Mouse (Mus musculus): ENCODE measurements around the gene Gm20547.

Gene Gm20547

DNA sequence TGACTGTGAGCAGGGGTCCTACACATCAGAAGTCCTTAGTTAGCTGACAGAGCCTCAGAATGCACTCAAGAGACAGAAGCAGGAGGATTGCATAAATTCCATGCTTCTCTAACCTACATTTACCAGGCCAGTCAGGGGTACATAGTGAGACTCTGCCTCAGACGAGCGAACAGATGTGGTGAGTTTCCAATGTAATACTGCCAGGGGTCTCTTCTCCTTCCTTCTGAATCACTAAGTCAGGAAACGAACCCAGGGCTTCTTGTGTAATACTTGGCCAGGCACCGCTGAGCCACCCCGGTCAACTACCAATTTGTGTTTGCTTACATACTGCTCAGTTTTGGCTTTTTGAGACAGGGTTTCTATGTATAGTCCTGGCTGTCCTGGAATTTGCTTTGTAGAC is 6.1 kb upstream of the Gm20547 start:
- Histone ChIP-seq H3K36me3 (ENCODE audit: control insufficient read depth, insufficient read depth, low read length, poor library complexity, severe bottlenecking) (no peaks in the 10 kb centered on the region), H3K27me3 (ENCODE audit: control insufficient read depth, insufficient read depth, low read length, poor library complexity, severe bottlenecking) (no peaks in the 10 kb centered on the region)
- no peak for DNase-seq (ENCODE audit: low read depth, low spot score)

DNA sequence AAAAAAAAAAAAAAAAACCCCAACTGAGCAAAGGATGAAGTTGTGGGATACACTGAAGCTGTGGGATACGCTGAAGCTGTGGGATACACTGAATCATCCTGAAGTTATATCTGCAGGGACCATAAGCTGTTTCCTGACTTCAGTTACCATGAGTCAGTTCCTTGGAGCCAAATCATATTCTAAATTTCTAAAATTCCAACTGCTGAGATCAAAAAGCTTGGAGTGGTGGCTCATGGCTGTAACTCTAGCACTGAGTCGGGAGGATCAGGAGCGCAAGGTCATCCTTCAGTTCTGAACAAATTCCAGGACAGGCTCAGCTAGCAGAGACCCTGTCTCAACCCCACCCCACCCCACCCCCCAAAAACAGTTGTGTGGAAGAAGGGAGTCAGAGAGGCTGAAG is 3.8 kb upstream of the Gm20547 start:
- H3K27me3 ChIP-seq (ENCODE audit: control insufficient read depth, insufficient read depth, low read length, poor library complexity, severe bottlenecking), result no peaks in the 10 kb centered on the region
- H3K36me3 ChIP-seq (ENCODE audit: control insufficient read depth, insufficient read depth, low read length, poor library complexity, severe bottlenecking), result no peaks in the 10 kb centered on the region

DNA sequence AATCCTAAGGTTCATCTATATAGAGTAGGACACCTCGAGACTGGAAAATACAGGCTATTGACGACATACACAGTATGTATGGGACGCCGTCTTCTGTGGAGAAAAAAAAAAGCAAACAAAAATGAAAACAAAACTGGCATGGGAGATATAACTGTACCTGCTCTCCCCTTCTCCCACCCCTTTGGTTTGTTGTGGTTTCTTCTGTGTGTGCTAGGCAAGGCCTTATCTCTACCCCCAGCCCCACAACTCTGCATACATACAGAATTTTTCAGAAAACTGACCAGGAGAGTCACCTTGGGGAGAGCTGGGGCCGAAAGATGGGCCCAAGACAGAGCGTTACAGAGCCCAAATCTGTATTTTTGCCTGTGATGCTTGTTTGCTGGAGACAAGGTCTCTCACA is 2.9 kb upstream of the Gm20547 start:
- Histone ChIP-seq H3K36me3 (ENCODE audit: control insufficient read depth, insufficient read depth, low read length, poor library complexity, severe bottlenecking) (no peaks in the 10 kb centered on the region), H3K27me3 (ENCODE audit: control insufficient read depth, insufficient read depth, low read length, poor library complexity, severe bottlenecking) (no peaks in the 10 kb centered on the region)
- DNase-seq (ENCODE audit: low read depth, low spot score), result no peak

More for the DNA sequence above, 3.8 kb upstream of the Gm20547 start:
- no peak for DNase-seq (ENCODE audit: low read depth, low spot score)

DNA sequence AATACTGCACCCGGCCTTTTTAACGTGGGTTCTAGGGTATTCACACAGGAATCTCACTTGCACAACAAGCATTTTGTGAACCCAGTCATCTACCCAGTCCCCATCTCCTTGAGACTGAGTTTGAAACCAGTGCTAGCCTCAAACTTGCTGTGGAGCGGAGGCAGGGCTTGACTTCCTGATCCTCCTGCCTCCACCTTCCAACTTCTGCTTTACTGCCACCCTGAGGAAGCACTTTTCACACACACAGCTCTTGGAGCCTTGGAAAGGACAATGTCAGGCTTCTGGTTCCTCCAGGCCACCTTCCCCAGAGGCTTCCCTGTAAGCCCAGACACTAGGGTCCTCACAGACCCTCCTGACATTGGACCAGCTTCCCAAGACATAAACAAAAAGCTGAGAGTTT is 1.5 kb upstream of the Gm20547 start:
- no peak for DNase-seq (ENCODE audit: low read depth, low spot score)
- no peaks in the 10 kb centered on the region for H3K27me3 ChIP-seq (ENCODE audit: control insufficient read depth, insufficient read depth, low read length, poor library complexity, severe bottlenecking)
- H3K36me3 ChIP-seq (ENCODE audit: control insufficient read depth, insufficient read depth, low read length, poor library complexity, severe bottlenecking), result no peaks in the 10 kb centered on the region

DNA sequence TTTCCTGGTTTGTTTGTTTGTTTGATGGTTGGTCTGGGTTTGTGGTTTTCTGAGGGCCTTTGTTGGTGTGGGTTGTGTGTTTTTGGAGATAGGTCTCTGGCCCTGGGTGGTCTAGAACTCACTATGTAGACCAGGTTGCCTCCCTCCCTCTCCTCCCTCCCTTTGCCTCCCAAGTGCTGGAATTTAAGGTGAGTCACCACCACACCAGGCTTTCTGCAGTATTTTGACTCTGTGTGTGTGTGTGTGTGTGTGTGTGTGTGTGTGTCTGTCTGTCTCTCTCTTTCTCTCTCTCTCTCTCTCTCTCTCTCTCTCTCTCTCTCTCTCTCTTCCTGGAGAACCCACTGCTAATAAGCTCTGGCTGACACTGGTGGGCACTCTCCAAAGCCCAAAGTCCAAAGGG is 676 bp downstream of the Gm20547 start:
- DNase-seq (ENCODE audit: low read depth, low spot score), result no peak
- Histone ChIP-seq H3K27me3 (ENCODE audit: control insufficient read depth, insufficient read depth, low read length, poor library complexity, severe bottlenecking) (no peaks in the 10 kb centered on the region), H3K36me3 (ENCODE audit: control insufficient read depth, insufficient read depth, low read length, poor library complexity, severe bottlenecking) (no peaks in the 10 kb centered on the region)

DNA sequence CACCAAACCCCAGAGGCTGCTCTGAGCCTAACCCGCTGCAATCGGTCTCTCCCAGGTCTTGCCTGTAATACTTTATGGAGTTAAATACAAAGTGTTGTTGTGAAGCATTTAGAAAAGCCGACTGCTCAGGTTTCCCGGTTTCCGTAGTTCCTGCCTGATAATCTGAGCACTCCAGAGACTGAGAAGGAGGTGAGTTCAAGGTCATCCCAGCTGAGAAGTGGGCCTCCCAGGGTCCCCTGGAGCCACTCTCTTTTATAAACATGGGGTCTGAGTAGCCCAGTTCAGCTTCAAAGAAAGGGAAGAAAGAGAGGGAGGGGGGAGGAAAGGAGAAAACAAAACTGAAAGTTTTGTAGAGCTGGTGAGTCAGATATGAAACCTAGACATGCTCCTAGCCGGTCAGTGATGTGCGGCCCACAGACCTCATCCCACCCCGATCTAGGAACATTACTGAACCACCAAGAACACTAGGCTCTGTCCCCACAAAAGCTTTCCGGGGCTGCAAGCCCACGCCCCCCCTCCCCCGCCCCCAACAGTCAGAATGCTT is 2.4 kb downstream of the Gm20547 start, which contains the start of gene Zbtb12:
Zbtb12 (plus strand) TSS at position 148 of the 544 bp plus-strand sequence.
- Histone ChIP-seq H3K36me3 (ENCODE audit: control insufficient read depth, insufficient read depth, low read length, poor library complexity, severe bottlenecking) (no peaks in the 10 kb centered on the region), H3K27me3 (ENCODE audit: control insufficient read depth, insufficient read depth, low read length, poor library complexity, severe bottlenecking) (no peaks in the 10 kb centered on the region)
- peak; percentile 30 for DNase-seq (ENCODE audit: low read depth, low spot score)

DNA sequence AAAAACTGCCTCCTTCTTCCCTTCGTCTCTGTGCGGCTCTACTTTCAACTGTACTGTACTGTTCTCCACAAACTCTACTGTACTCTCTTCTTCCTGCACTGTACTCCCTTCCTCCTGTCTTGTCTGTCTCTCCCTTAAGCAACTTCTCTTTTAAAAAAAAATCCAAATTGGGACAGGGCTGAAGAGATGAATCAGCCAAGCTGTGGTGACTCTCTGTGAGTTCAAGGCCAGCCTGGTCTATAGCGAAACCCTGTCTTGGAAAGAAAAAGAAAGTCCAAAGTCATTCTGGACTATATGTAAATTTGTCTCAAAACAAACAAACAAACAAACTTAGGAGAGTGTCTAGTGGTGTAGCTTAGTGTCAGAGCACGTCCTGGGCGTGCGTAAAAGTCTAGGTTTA is 7.5 kb downstream of the Gm20547 start:
- no peak for DNase-seq (ENCODE audit: low read depth, low spot score)
- Histone ChIP-seq H3K36me3 (ENCODE audit: control insufficient read depth, insufficient read depth, low read length, poor library complexity, severe bottlenecking) (no peaks in the 10 kb centered on the region), H3K27me3 (ENCODE audit: control insufficient read depth, insufficient read depth, low read length, poor library complexity, severe bottlenecking) (no peaks in the 10 kb centered on the region)

DNA sequence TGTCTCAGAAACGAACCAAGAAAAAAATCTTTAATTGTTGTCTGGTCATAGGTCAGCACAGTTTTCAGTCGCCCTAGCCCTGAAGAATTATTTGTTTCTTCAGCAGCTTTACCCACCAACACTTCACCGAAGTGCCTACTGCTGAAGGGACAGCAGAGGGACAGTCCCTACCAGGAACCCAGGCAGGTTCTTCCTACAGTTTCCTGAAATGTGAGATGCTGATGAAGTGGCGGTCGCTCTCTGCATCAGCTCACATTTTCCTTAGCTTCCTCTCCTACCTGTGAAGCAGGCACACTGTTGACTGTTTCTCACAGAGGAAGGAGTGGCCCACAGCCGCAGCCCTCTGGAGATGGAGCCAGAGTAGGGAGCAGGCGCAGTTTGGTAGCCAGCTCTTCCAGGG is 15.9 kb downstream of the Gm20547 start:
- Histone ChIP-seq H3K27me3 (ENCODE audit: control insufficient read depth, insufficient read depth, low read length, poor library complexity, severe bottlenecking) (no peaks in the 10 kb centered on the region), H3K36me3 (ENCODE audit: control insufficient read depth, insufficient read depth, low read length, poor library complexity, severe bottlenecking) (no peaks in the 10 kb centered on the region)
- no peak for DNase-seq (ENCODE audit: low read depth, low spot score)

DNA sequence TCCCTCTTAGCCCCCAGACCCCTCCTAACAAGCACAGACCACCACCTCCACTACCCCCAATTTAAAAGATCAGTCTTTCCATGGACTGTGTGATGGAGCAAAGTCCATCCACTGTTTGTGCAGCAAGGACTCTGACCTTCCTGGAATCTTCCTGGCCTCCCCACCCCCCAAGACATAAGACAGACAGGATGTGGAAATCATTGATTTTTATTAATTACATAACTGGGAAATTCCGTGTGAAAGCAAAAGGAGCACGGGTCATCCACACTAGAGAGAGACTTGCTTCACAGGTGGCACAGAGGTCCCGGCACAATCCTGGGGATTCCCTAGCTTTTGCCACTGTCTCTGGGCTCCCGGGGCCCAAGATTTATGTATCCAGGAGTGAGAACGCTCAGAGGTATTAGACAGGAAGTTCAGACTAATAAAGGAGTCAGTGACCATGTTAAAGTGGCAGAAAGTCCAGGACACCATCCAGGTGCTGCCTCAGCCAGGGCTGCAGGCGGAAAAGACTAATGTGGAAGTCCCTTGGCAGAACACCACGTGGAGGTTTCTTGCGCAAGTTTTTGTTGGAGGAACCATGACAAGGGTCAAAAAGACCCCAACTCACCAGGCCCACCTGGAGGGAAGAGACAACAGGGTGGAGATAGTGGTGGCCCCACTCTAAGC is 19.3 kb downstream of the Gm20547 start, which contains the start of gene Cfb:
Cfb (minus strand) TSS at position 103 of the 666 bp plus-strand sequence.
- no peak for DNase-seq (ENCODE audit: low read depth, low spot score)
- no peaks in the 10 kb centered on the region for H3K27me3 ChIP-seq (ENCODE audit: control insufficient read depth, insufficient read depth, low read length, poor library complexity, severe bottlenecking)
- H3K36me3 ChIP-seq (ENCODE audit: control insufficient read depth, insufficient read depth, low read length, poor library complexity, severe bottlenecking), result no peaks in the 10 kb centered on the region

DNA sequence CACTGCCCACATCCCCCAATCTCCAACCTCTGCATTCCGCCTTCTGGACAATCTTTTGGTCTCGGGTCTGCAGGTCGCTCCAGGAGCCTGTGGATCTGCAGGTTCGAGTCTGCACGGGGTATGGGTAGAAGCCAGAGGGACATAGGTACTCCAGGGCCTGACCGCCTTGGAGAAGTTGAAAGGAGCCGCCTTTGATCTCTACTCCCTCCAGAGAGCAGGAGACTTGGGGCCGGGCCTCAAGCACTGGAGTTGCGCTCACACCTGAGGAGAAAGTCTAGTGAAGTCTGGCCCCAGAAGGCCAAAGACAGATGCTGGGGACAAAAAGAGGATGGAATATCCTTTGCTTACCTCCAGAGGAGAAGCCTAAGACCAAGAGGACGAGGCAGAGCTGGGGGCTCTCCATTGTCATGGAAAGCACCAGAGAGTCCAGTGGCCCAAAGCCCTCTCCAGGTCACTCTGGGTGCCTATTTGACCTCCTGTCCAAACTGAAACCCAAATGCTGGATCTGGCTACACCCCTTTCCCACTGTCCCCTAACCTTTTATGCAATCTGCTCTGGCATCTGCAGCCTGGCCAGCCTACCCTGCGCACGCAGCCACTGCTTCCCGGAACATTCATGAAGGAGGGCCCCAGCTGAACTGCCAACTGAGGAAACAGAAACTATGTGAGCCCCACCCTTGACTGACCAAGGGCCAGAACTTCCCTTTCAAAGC is 20.0 kb downstream of the Gm20547 start:
- DNase-seq (ENCODE audit: low read depth, low spot score), result no peak
- Histone ChIP-seq H3K27me3 (ENCODE audit: control insufficient read depth, insufficient read depth, low read length, poor library complexity, severe bottlenecking) (no peaks in the 10 kb centered on the region), H3K36me3 (ENCODE audit: control insufficient read depth, insufficient read depth, low read length, poor library complexity, severe bottlenecking) (no peaks in the 10 kb centered on the region)

DNA sequence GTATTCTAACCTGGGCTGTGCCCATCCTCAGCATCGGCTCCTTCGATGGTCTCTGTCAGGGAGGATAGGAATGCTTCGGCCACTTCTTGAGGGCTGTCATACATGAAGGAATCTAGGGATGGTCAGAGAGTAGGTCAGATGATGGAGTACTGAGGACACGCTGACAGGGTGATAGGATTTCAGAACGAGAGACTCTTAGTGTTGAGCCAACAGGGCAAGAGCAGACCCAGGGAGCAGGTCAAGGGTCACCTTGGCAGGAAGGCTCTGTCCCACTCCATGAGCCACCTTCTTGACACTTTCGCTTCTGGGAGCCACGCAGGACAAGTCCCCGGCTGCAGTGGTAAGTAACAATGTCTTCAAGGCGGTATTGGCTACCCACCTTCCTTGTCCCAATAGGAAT is 21.3 kb downstream of the Gm20547 start:
- Histone ChIP-seq H3K36me3 (ENCODE audit: control insufficient read depth, insufficient read depth, low read length, poor library complexity, severe bottlenecking) (no peaks in the 10 kb centered on the region), H3K27me3 (ENCODE audit: control insufficient read depth, insufficient read depth, low read length, poor library complexity, severe bottlenecking) (no peaks in the 10 kb centered on the region)
- DNase-seq (ENCODE audit: low read depth, low spot score), result no peak

DNA sequence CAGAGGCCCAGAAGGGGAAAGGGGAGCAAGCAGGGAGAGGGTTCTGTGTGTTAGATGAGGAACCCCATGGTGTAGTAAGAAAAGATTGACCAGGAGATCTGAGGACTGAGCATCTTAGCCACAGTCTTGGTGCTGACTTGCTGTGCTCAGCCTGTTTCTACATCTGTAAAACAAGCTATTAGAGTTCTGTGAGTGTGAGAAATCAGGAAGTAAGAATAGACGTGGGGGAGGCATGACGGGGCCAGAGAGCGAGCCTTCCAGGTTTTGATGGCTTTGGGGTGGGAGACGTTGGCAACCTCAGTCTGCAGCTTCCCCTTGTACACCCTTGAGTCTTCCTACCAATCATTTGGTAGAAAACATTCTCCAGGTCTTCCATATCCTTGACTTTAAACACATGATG is 23.2 kb downstream of the Gm20547 start:
- no peaks in the 10 kb centered on the region for H3K27me3 ChIP-seq (ENCODE audit: control insufficient read depth, insufficient read depth, low read length, poor library complexity, severe bottlenecking)
- no peak for DNase-seq (ENCODE audit: low read depth, low spot score)

DNA sequence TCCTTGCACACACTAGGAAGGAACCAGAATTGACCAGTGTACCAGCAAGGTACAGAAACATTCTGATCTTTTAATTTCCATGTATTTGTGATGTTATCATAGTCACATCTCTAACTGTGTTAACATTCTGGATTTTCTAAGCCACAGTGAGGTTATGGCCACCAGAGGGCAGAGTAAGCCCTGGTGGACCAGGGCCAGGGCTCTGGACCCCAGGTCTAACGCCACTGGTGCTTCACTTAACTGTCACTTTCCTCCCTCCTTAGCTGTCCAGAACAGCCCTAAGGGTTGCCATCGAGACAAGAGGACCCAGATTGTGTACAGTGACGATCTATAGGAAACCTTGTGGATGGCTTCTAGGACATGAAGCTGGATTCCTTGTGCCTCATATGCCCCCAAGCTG is 26.0 kb downstream of the Gm20547 start:
- Histone ChIP-seq H3K27me3 (ENCODE audit: control insufficient read depth, insufficient read depth, low read length, poor library complexity, severe bottlenecking) (no peaks in the 10 kb centered on the region), H3K36me3 (ENCODE audit: control insufficient read depth, insufficient read depth, low read length, poor library complexity, severe bottlenecking) (no peaks in the 10 kb centered on the region; the same call in 1 of the 2 replicates)
- peak; percentile 76 for DNase-seq (ENCODE audit: low read depth, low spot score)

More for the DNA sequence above, 23.2 kb downstream of the Gm20547 start:
- no peaks in the 10 kb centered on the region for H3K36me3 ChIP-seq (ENCODE audit: control insufficient read depth, insufficient read depth, low read length, poor library complexity, severe bottlenecking)

DNA sequence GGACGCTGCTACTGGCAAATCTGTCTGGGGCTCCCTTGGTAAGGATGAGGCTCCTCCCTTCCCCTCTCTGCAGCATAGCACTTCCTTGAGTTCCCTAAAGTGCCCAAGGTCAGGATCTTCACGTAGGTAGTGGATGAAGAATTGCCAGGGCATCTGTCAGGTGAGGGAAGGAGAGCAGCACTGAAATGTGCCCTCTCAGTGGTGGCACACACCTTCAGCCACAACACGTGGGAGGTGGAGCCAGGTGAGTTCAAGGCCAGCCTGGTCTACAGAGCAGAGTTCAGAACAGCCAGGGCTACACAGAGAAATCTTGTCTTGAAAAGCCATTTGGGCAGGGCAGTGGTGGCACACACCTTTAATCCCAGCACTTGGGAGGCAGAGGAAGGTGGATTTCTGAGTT is 27.1 kb downstream of the Gm20547 start:
- no peaks in the 10 kb centered on the region; the same call in 1 of the 2 replicates for H3K36me3 ChIP-seq (ENCODE audit: control insufficient read depth, insufficient read depth, low read length, poor library complexity, severe bottlenecking)
- no peaks in the 10 kb centered on the region for H3K27me3 ChIP-seq (ENCODE audit: control insufficient read depth, insufficient read depth, low read length, poor library complexity, severe bottlenecking)
- DNase-seq (ENCODE audit: low read depth, low spot score), result no peak

DNA sequence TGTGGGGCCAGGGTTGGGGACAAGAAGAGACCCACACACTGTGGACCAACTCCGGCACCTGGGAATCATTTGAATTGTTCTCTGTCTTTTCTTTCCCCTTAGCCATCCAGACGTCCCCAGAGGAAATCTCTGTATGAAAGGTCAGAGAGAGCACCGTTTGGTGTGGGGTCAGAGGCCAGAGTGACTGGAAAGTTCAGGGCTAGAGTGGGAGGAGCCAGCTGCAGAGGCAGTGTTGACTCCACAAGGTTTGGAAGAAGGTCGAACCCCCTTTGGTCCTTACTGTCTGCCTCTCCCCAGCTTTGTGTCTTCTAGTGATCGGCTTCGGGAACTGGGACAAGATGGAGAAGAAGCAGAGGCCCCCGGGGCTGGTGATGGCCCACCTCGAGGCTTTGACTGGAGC is 28.3 kb downstream of the Gm20547 start:
- DNase-seq (ENCODE audit: low read depth, low spot score), result no peak

More for the DNA sequence above, 28.3 kb downstream of the Gm20547 start:
- Histone ChIP-seq H3K27me3 (ENCODE audit: control insufficient read depth, insufficient read depth, low read length, poor library complexity, severe bottlenecking) (no peaks in the 10 kb centered on the region), H3K36me3 (ENCODE audit: control insufficient read depth, insufficient read depth, low read length, poor library complexity, severe bottlenecking) (no peaks in the 10 kb centered on the region; the same call in 1 of the 2 replicates)

All from splenic B cell, adult 2 months (primary cell).